Mouse (Mus musculus): ENCODE measurements at regions not wholly inside any gene's neighbourhood (a gene's known extent, or its start where the extent isn't known, plus 50 kb on each side); places are given as distances from the start of the nearest gene placed in this dataset.
"Not testable (repeated sequence)": the region's sequence is repeated elsewhere in the genome, so short reads cannot be mapped to it uniquely, and the experiment has no call there.

GRCm38 (mm10) chr6:3201507-3201906, 197.9 kb downstream of the Samd9l start:
- DNase-seq = not testable (repeated sequence)

GRCm38 (mm10) chr6:3201107-3201506, 198.3 kb downstream of the Samd9l start:
- DNase-seq = no peak

- DNase-seq = peak; percentile 64 to 77
Measured at GRCm38 (mm10) chr6:3200586-3200985, 198.8 kb downstream of the Samd9l start.

- not testable (repeated sequence) for DNase-seq
Measured at GRCm38 (mm10) chr6:3192424-3192820, 206.9 kb downstream of the Samd9l start.

- DNase-seq = not testable (repeated sequence)
Measured at GRCm38 (mm10) chr6:3191695-3192423, 207.5 kb downstream of the Samd9l start.

GRCm38 (mm10) chr6:3183819-3184199, 215.6 kb downstream of the Samd9l start:
- peak; percentile 66 to 86 for DNase-seq

GRCm38 (mm10) chr6:3182889-3183818, 216.2 kb downstream of the Samd9l start:
- peak; percentile 62 to 81 for DNase-seq

GRCm38 (mm10) chr6:3182424-3182841, 216.9 kb downstream of the Samd9l start:
- DNase-seq = not testable (repeated sequence)

- not testable (repeated sequence) for DNase-seq
Measured at GRCm38 (mm10) chr6:3179603-3180348, 219.6 kb downstream of the Samd9l start.

- DNase-seq = not testable (repeated sequence)
Measured at GRCm38 (mm10) chr6:3169479-3169878, 229.9 kb downstream of the Samd9l start.

GRCm38 (mm10) chr6:3166149-3166548, 233.2 kb downstream of the Samd9l start:
- DNase-seq = not testable (repeated sequence)

- not testable (repeated sequence) for DNase-seq
Measured at GRCm38 (mm10) chr6:3151901-3152300, 247.5 kb downstream of the Samd9l start.

GRCm38 (mm10) chr6:3137823-3138222, 261.5 kb downstream of the Samd9l start:
- DNase-seq = peak; percentile 27 to 44

GRCm38 (mm10) chr6:3133763-3134162, 265.6 kb downstream of the Samd9l start:
- DNase-seq = peak in 1 of 2 experiments; percentile 50

GRCm38 (mm10) chr6:3116296-3116695, 283.1 kb downstream of the Samd9l start:
- not testable (repeated sequence) for DNase-seq
